Mouse (Mus musculus): ENCODE data around the gene Ssna1. TPM values are rescaled to one million over a fixed set of nuclear protein-coding genes. Genes with fewer than 3 reads are reported as not detected.
A peak's percentile ranks its signal among the peaks of the same experiment; 100 is the strongest.

The Ssna1 gene
- polyA plus RNA-seq, 1 experiment = 75.9 TPM

DNA sequence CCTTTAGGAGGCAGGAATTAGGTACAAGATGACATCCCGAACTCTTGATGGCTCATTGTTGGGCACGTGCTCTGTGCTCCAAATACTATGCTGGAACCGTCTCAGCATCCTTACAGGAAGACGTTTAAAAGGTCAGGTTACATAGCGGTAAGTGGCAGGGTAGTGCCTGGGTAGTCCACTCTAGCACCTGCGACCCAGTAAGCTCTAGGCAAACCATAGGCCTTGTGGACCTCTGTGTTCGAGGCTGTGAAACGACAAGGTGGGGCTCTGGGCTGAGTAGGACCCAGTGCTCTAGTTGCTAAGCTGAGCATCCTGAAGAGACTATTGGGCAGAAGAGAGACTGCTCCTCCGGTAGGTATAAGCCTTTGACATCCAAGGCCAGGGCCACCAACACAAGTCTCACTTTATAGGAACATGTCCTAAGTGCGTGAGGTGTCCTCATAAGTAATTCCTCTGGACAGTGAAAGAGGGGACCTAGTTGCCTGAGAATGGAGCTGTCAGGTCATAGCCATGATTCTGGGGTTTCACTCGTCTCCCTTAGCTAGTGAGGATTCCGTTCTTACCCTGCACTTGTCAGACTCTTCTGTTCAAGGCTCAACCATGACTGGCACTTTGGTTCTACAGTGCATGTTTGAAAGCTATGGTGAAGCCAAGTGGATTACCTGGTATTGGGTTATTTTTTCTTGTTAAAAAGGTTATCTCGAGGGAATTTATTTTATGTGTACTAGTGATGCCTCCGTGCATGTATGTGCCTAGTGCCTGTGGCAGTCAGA is 33.5 kb upstream of the Ssna1 start:
- WGBS = 45% methylated on average over 14 of the region's 14 CpGs
- TF ChIP-seq CTCF (IDR thresholded peaks at IDR 0.05; ENCODE audit: borderline replicate concordance, insufficient read depth, low read depth, low read length) (no peak), POLR2A (IDR thresholded peaks at IDR 0.05; ENCODE audit: borderline replicate concordance, insufficient read depth, low read length) (no peak)
- Histone ChIP-seq H3K4me1 (ENCODE audit: control insufficient read depth, insufficient read depth, low read length) (peaks cover 38% of the 10 kb centered on the region), H3K27ac (ENCODE audit: insufficient read depth, low read length) (peak overlapping the region; percentile 33; the same call in 1 of the 2 replicates), H3K4me3 (replicated peaks; ENCODE audit: insufficient read depth, low read depth, low read length) (no peak overlapping the region), H3K27me3 (ENCODE audit: control insufficient read depth, insufficient read depth, low read length) (no peaks in the 10 kb centered on the region)
- peak; percentile 27 to 39 for DNase-seq

- H3K4me1 ChIP-seq (ENCODE audit: control insufficient read depth, insufficient read depth, low read length) = peaks cover 32% of the 10 kb centered on the region
- DNase-seq = peak in 1 of 2 experiments; percentile 58
- 0 out of 2 replicates have a peak, but pooled peaks have one; percentile 18 for TF ChIP-seq POLR2A (IDR thresholded peaks at IDR 0.05; ENCODE audit: borderline replicate concordance, insufficient read depth, low read length)
- TF ChIP-seq CTCF (IDR thresholded peaks at IDR 0.05; ENCODE audit: borderline replicate concordance, insufficient read depth, low read depth, low read length) = no peak
- no peaks in the 10 kb centered on the region for H3K27me3 ChIP-seq (ENCODE audit: control insufficient read depth, insufficient read depth, low read length)
- 13% methylated on average over 45 of the region's 45 CpGs for WGBS
- H3K27ac ChIP-seq (ENCODE audit: insufficient read depth, low read length) = peak overlapping the region; percentile 36
- H3K4me3 ChIP-seq (replicated peaks; ENCODE audit: insufficient read depth, low read depth, low read length) = no peak overlapping the region
These were observed 32.7 kb upstream of the Ssna1 start for GRCm38 (mm10) chr2:25304657-25305541.

DNA sequence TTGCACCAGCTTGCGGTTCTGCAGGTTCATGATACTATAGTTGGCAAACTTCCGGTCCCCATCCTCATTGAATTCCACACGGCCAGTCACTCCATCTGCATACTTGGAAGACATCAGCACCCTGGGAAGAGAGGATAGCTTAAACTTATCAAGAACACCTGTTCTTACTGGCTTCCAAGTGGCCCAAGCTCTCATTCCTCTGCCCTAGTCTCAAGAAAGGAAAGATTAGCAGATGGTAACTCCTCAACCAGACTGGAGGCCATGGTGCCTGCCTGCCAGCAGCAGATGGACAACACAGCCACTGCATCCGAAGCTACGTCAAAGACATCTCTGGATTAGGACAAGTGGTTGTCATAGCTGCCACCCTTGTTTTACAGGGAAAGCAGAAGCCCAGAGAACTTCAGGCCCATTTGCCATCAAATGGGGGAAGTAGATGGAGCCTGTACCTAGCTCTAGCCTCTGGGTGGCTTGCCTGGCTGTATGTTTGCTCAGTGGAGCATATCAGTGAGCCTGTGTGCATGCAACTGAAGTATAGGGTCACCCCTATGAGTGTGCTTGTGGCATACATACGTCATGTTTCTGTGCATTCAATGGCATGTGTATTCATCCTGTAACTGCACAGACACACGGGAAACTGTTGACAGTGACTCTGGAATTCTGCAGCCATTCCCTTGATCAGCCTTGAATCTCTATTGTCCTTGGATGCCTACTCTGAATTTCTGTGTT is 31.9 kb upstream of the Ssna1 start:
- Histone ChIP-seq H3K4me1 (ENCODE audit: control insufficient read depth, insufficient read depth, low read length) (peaks cover 32% of the 10 kb centered on the region), H3K4me3 (replicated peaks; ENCODE audit: insufficient read depth, low read depth, low read length) (no peak overlapping the region), H3K27ac (ENCODE audit: insufficient read depth, low read length) (peak overlapping the region; percentile 36), H3K27me3 (ENCODE audit: control insufficient read depth, insufficient read depth, low read length) (no peaks in the 10 kb centered on the region)
- 16% methylated on average over 7 of the region's 7 CpGs for WGBS
- DNase-seq = peak; percentile 83 to 91
- peak; percentile 18; the same call in 1 of the 2 replicates for TF ChIP-seq POLR2A (IDR thresholded peaks at IDR 0.05; ENCODE audit: borderline replicate concordance, insufficient read depth, low read length)
- no peak for TF ChIP-seq CTCF (IDR thresholded peaks at IDR 0.05; ENCODE audit: borderline replicate concordance, insufficient read depth, low read depth, low read length)

DNA sequence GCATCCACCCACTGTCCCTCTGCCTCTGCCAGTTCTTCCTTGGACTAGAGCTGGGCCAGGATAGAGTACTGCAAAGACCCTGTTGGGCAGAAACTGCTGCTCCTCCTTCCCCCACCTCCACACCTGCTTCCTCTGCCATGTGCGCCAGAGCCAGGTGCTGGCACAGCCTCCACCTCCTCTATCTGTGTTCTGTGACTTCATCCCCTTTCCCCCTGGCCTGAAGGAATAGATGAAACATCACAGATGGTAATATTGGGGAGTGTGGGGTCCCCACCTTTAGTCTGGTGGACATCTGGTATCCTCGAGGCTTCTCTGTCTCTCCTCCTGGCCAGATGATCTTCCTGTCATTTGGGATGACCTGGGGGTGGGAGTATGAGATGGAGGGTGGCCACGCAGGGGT is 31.2 kb upstream of the Ssna1 start:
- peaks cover 31% of the 10 kb centered on the region for H3K4me1 ChIP-seq (ENCODE audit: control insufficient read depth, insufficient read depth, low read length)
- no peak overlapping the region for H3K4me3 ChIP-seq (replicated peaks; ENCODE audit: insufficient read depth, low read depth, low read length)
- WGBS = 20% methylated on average over 3 of the region's 3 CpGs
- peak in 1 of 2 experiments; percentile 34 for DNase-seq
- TF ChIP-seq CTCF (IDR thresholded peaks at IDR 0.05; ENCODE audit: borderline replicate concordance, insufficient read depth, low read depth, low read length) = no peak
- no peak for TF ChIP-seq POLR2A (IDR thresholded peaks at IDR 0.05; ENCODE audit: borderline replicate concordance, insufficient read depth, low read length)
- no peaks in the 10 kb centered on the region for H3K27me3 ChIP-seq (ENCODE audit: control insufficient read depth, insufficient read depth, low read length)
- peak overlapping the region; percentile 70 for H3K27ac ChIP-seq (ENCODE audit: insufficient read depth, low read length)

DNA sequence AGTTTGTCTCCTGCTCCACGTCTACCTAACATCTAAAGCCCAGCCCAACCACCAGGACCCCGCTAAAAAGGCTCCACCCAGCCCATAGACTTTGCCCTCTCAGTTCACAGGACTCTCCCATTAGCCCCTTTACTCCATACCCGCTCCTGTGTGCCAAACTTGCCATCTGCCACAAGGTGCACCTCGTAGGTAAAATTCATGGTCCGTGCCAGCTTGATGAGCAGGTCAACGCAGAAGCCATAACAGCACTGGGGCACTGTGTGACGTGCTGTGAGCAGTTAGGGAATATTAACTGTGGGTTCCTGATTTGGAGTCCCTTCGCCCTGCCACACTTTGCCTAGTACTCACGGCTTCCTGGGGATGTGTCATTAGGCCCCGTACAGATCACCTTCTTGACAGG is 25.8 kb upstream of the Ssna1 start:
- Histone ChIP-seq H3K4me1 (ENCODE audit: control insufficient read depth, insufficient read depth, low read length) (peaks cover 30% of the 10 kb centered on the region), H3K27me3 (ENCODE audit: control insufficient read depth, insufficient read depth, low read length) (no peaks in the 10 kb centered on the region), H3K27ac (ENCODE audit: insufficient read depth, low read length) (no peak overlapping the region; the same call in 1 of the 2 replicates), H3K4me3 (replicated peaks; ENCODE audit: insufficient read depth, low read depth, low read length) (no peak overlapping the region)
- WGBS = 14% methylated on average over 10 of the region's 10 CpGs
- DNase-seq = peak; percentile 68 to 79
- TF ChIP-seq CTCF (IDR thresholded peaks at IDR 0.05; ENCODE audit: borderline replicate concordance, insufficient read depth, low read depth, low read length) (no peak), POLR2A (IDR thresholded peaks at IDR 0.05; ENCODE audit: borderline replicate concordance, insufficient read depth, low read length) (no peak)

GRCm38 (mm10) chr2:25297093-25297492 is 24.9 kb upstream of the Ssna1 start:
- WGBS = 13% methylated on average over 8 of the region's 8 CpGs
- no peak overlapping the region; the same call in 1 of the 2 replicates for H3K27ac ChIP-seq (ENCODE audit: insufficient read depth, low read length)
- TF ChIP-seq CTCF (IDR thresholded peaks at IDR 0.05; ENCODE audit: borderline replicate concordance, insufficient read depth, low read depth, low read length) (no peak), POLR2A (IDR thresholded peaks at IDR 0.05; ENCODE audit: borderline replicate concordance, insufficient read depth, low read length) (no peak)
- H3K27me3 ChIP-seq (ENCODE audit: control insufficient read depth, insufficient read depth, low read length) = no peaks in the 10 kb centered on the region
- peak; percentile 54 to 56 for DNase-seq
- H3K4me3 ChIP-seq (replicated peaks; ENCODE audit: insufficient read depth, low read depth, low read length) = no peak overlapping the region
- peaks cover 34% of the 10 kb centered on the region for H3K4me1 ChIP-seq (ENCODE audit: control insufficient read depth, insufficient read depth, low read length)

DNA sequence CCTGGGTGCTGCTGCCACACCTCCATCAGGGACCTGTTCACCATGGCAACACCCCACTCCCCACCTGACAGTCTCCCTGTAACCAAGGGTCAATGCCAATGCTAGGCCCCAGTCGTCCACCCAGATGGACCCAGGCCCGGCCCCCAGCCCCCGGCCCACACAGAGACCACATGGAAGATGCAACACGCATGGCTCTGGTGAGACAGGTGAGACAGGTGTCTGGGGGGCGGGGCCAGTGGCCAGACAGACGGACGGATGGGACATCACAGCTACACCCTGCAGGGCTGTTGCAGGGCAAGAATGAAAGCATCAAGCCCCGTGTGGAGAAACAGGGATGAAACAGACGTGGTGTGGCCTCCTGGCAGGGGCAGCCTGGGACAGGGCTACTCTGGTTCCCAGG is 21.5 kb upstream of the Ssna1 start:
- Histone ChIP-seq H3K4me1 (ENCODE audit: control insufficient read depth, insufficient read depth, low read length) (peaks cover 61% of the 10 kb centered on the region), H3K27ac (ENCODE audit: insufficient read depth, low read length) (no peak overlapping the region), H3K27me3 (ENCODE audit: control insufficient read depth, insufficient read depth, low read length) (no peaks in the 10 kb centered on the region), H3K4me3 (replicated peaks; ENCODE audit: insufficient read depth, low read depth, low read length) (no peak overlapping the region)
- TF ChIP-seq POLR2A (IDR thresholded peaks at IDR 0.05; ENCODE audit: borderline replicate concordance, insufficient read depth, low read length) = no peak
- no peak for TF ChIP-seq CTCF (IDR thresholded peaks at IDR 0.05; ENCODE audit: borderline replicate concordance, insufficient read depth, low read depth, low read length)
- DNase-seq = peak; percentile 38 to 42
- WGBS = 55% methylated on average over 9 of the region's 9 CpGs

Measured in cerebellum, adult 2 months (tissue).